Mouse (Mus musculus): Measurements from ENCODE around the gene Gdpd4. TPM values are rescaled to one million over a fixed set of nuclear protein-coding genes. Genes with fewer than 3 reads are reported as not detected.

The Gdpd4 gene
- polyA plus RNA-seq, 1 experiment from 2014 or later = not detected

DNA sequence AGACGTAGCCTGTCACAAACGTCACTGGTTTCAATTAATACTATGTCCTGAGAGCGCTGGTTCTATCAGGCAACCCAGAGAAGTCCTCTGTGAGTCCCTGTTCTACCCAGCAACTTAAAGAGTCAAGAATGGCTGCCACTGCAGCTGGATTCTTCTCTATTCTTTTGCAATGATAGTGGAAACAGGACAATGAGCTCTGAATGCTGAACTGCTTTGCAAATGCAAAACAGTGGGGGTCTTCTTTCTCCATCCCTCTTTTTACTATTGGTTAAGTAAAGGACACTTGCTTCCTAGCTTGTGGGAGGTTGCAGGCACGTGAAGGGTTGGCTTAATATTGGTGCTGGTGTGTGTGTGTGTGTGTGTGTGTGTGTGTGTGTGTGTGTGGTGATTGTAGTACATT is 52.7 kb downstream of the Gdpd4 start:
- ATAC-seq (replicated peaks; ENCODE audit: low FRiP score) (no peak), DNase-seq (ENCODE audit: low spot score) (no peak)
- H3K4me2 ChIP-seq (ENCODE audit: low read depth, low read length, severe bottlenecking) = no peak overlapping the region
- no peaks in the 10 kb centered on the region for H3K36me3 ChIP-seq (ENCODE audit: control insufficient read depth, insufficient read depth, low read length)
- H3K27ac ChIP-seq (ENCODE audit: low read depth, low read length) = no peak overlapping the region
- no peaks in the 10 kb centered on the region for H3K27me3 ChIP-seq (ENCODE audit: control insufficient read depth, insufficient read depth, low read length)
- no peaks in the 10 kb centered on the region for H3K4me1 ChIP-seq (replicated peaks; ENCODE audit: control insufficient read depth, insufficient read depth, low read length)
- no peak overlapping the region for H3K4me3 ChIP-seq (ENCODE audit: low read depth, low read length)
- no peak overlapping the region for H3K9ac ChIP-seq (ENCODE audit: low read length)
- 23% methylated on average over 4 of the region's 4 CpGs for WGBS
- no peaks in the 10 kb centered on the region for H3K9me3 ChIP-seq (ENCODE audit: control insufficient read depth, low read length)

- no peak overlapping the region for H3K27ac ChIP-seq (ENCODE audit: low read depth, low read length)
- H3K9ac ChIP-seq (ENCODE audit: low read length) = no peak overlapping the region
- DNase-seq (ENCODE audit: low spot score) = peak; percentile 66
- H3K4me3 ChIP-seq (ENCODE audit: low read depth, low read length) = no peak overlapping the region
- H3K27me3 ChIP-seq (ENCODE audit: control insufficient read depth, insufficient read depth, low read length) = no peaks in the 10 kb centered on the region
- ATAC-seq (replicated peaks; ENCODE audit: low FRiP score) = 0 out of 2 replicates have a peak, but pooled peaks have one; percentile 44
- H3K4me2 ChIP-seq (ENCODE audit: low read depth, low read length, severe bottlenecking) = no peak overlapping the region
- no peaks in the 10 kb centered on the region for H3K9me3 ChIP-seq (ENCODE audit: control insufficient read depth, low read length)
- H3K36me3 ChIP-seq (ENCODE audit: control insufficient read depth, insufficient read depth, low read length) = no peaks in the 10 kb centered on the region
- 29% methylated on average over 1 of the region's 1 CpGs for WGBS
- H3K4me1 ChIP-seq (replicated peaks; ENCODE audit: control insufficient read depth, insufficient read depth, low read length) = no peaks in the 10 kb centered on the region
These were observed 57.7 kb downstream of the Gdpd4 start for GRCm38 (mm10) chr7:97977463-97977862.

DNA sequence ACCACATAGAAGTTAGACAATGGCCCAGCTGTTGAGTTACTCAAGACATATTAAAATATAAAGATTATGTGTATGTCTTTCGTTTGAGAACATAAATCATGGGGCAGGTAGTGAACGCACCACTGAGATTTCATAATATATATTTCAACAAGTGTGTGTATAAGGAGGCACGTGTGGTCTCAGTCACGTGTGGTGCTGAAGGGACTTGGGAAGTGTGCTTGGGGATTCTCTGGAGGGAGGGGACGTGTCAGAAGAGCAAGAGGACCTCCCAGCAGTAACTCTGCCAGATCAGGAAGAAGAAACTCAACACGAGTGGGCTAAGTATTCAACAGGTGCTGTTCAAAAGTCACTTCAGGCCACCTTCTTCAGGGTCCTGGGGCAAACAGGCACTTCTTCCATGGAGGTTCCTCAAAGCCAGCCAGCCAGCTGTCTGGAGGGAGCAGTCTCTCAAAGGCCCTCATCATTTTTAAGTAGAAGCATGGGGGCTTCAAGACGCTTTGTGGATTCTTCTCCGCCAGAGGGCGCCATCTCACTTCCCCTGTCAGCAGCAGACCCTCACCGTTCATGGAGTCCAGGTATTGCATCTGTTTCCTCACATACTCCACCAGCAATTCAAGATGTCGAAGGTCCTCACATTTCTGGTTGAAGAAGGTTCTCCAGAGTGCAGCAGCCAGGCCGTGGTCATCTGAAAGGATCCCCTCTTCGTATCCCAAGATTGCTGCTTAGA is 64.5 kb downstream of the Gdpd4 start:
- peak; percentile 84 for DNase-seq (ENCODE audit: low spot score)
- H3K9ac ChIP-seq (ENCODE audit: low read length) = no peak overlapping the region
- no peak for ATAC-seq (replicated peaks; ENCODE audit: low FRiP score)
- no peaks in the 10 kb centered on the region for H3K9me3 ChIP-seq (ENCODE audit: control insufficient read depth, low read length)
- H3K4me2 ChIP-seq (ENCODE audit: low read depth, low read length, severe bottlenecking) = no peak overlapping the region
- H3K4me3 ChIP-seq (ENCODE audit: low read depth, low read length) = no peak overlapping the region
- 51% methylated on average over 13 of the region's 13 CpGs for WGBS
- no peaks in the 10 kb centered on the region for H3K36me3 ChIP-seq (ENCODE audit: control insufficient read depth, insufficient read depth, low read length)
- no peaks in the 10 kb centered on the region for H3K27me3 ChIP-seq (ENCODE audit: control insufficient read depth, insufficient read depth, low read length)
- H3K4me1 ChIP-seq (replicated peaks; ENCODE audit: control insufficient read depth, insufficient read depth, low read length) = no peaks in the 10 kb centered on the region
- no peak overlapping the region for H3K27ac ChIP-seq (ENCODE audit: low read depth, low read length)

DNA sequence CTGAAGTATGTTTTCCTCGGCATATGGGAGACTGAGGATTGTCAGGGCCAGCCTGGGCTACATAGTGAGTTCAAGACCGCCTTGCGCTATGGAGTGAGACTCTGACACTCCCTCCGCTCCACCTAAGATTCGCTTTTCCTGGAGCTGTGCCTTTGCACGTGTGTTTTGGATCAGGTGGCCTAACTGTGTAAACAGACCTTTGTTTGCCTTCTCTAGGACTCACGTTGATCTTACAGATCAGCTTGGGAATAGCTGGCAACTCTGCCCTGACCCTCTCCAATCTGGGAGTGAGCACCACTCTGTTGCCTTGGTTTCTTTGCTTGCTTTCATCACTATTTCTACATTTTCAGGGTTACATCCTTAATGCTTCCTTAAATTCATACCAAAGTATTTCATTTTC is 82.9 kb downstream of the Gdpd4 start:
- DNase-seq (ENCODE audit: low spot score) (no peak), ATAC-seq (replicated peaks; ENCODE audit: low FRiP score) (no peak)
- WGBS = 84% methylated on average over 7 of the region's 7 CpGs
- H3K27ac ChIP-seq (ENCODE audit: low read depth, low read length) = no peak overlapping the region
- H3K36me3 ChIP-seq (ENCODE audit: control insufficient read depth, insufficient read depth, low read length) = no peaks in the 10 kb centered on the region
- no peak overlapping the region for H3K4me2 ChIP-seq (ENCODE audit: low read depth, low read length, severe bottlenecking)
- no peak overlapping the region for H3K9ac ChIP-seq (ENCODE audit: low read length)
- H3K4me1 ChIP-seq (replicated peaks; ENCODE audit: control insufficient read depth, insufficient read depth, low read length) = no peaks in the 10 kb centered on the region
- no peak overlapping the region for H3K4me3 ChIP-seq (ENCODE audit: low read depth, low read length)
- H3K27me3 ChIP-seq (ENCODE audit: control insufficient read depth, insufficient read depth, low read length) = no peaks in the 10 kb centered on the region
- no peaks in the 10 kb centered on the region for H3K9me3 ChIP-seq (ENCODE audit: control insufficient read depth, low read length)

DNA sequence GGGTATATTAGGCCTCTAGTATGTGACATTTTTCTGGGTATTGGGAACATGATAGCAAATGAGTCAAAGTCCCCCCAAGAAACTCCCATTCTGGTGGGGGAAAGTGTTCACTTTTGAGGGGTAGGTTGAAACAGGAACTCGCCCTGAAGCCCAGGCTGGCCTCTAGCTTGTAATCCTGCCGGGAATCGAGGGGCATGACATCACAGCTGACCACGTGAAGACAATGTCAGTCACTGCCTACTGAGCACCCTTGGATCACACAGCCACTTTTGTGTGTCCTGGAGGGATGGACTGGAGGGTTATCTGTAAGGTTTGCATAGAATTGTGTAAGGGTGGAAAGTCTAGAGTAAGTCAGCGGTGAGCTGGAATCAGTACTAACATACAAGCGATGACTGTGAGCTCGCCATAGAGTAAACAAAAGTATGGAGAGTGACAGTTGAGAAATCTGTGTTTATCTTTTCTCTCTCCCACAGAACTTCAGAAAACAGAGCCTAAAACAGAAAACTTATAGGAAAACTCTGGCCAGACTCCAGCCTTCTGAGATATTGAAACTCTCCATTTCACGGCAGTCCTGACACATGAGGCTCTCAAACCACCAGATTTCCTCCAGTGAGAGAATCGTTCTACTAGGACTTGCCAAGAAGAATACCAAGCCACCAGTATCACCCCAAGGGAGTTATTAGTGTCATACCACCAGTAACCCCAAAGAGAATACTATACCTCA is 128.5 kb downstream of the Gdpd4 start:
- no peaks in the 10 kb centered on the region for H3K36me3 ChIP-seq (ENCODE audit: control insufficient read depth, insufficient read depth, low read length)
- no peak for ATAC-seq (replicated peaks; ENCODE audit: low FRiP score)
- WGBS = 84% methylated on average over 9 of the region's 9 CpGs

GRCm38 (mm10) chr7:98051980-98052379 is 132.2 kb downstream of the Gdpd4 start:
- H3K4me3 ChIP-seq (ENCODE audit: low read depth, low read length) = no peak overlapping the region
- no peak overlapping the region for H3K27ac ChIP-seq (ENCODE audit: low read depth, low read length)
- ATAC-seq (replicated peaks; ENCODE audit: low FRiP score) = no peak
- peak; percentile 84 for DNase-seq (ENCODE audit: low spot score)
- no peak overlapping the region for H3K9ac ChIP-seq (ENCODE audit: low read length)
- no peaks in the 10 kb centered on the region for H3K27me3 ChIP-seq (ENCODE audit: control insufficient read depth, insufficient read depth, low read length)
- WGBS = 19% methylated on average over 8 of the region's 8 CpGs
- no peaks in the 10 kb centered on the region for H3K4me1 ChIP-seq (replicated peaks; ENCODE audit: control insufficient read depth, insufficient read depth, low read length)
- H3K36me3 ChIP-seq (ENCODE audit: control insufficient read depth, insufficient read depth, low read length) = no peaks in the 10 kb centered on the region
- no peak overlapping the region for H3K4me2 ChIP-seq (ENCODE audit: low read depth, low read length, severe bottlenecking)
- no peaks in the 10 kb centered on the region for H3K9me3 ChIP-seq (ENCODE audit: control insufficient read depth, low read length)

More for the DNA sequence above, 128.5 kb downstream of the Gdpd4 start:
- Histone ChIP-seq H3K4me3 (ENCODE audit: low read depth, low read length) (no peak overlapping the region), H3K27ac (ENCODE audit: low read depth, low read length) (no peak overlapping the region), H3K4me1 (replicated peaks; ENCODE audit: control insufficient read depth, insufficient read depth, low read length) (no peaks in the 10 kb centered on the region), H3K4me2 (ENCODE audit: low read depth, low read length, severe bottlenecking) (no peak overlapping the region), H3K9me3 (ENCODE audit: control insufficient read depth, low read length) (no peaks in the 10 kb centered on the region), H3K9ac (ENCODE audit: low read length) (no peak overlapping the region), H3K27me3 (ENCODE audit: control insufficient read depth, insufficient read depth, low read length) (no peaks in the 10 kb centered on the region)
- DNase-seq (ENCODE audit: low spot score) = no peak

GRCm38 (mm10) chr7:98054461-98054860 is 134.7 kb downstream of the Gdpd4 start:
- ATAC-seq (replicated peaks; ENCODE audit: low FRiP score) = no peak
- Histone ChIP-seq H3K4me2 (ENCODE audit: low read depth, low read length, severe bottlenecking) (no peak overlapping the region), H3K27ac (ENCODE audit: low read depth, low read length) (no peak overlapping the region), H3K9ac (ENCODE audit: low read length) (no peak overlapping the region), H3K9me3 (ENCODE audit: control insufficient read depth, low read length) (no peaks in the 10 kb centered on the region), H3K36me3 (ENCODE audit: control insufficient read depth, insufficient read depth, low read length) (no peaks in the 10 kb centered on the region), H3K4me3 (ENCODE audit: low read depth, low read length) (no peak overlapping the region), H3K27me3 (ENCODE audit: control insufficient read depth, insufficient read depth, low read length) (no peaks in the 10 kb centered on the region), H3K4me1 (replicated peaks; ENCODE audit: control insufficient read depth, insufficient read depth, low read length) (no peaks in the 10 kb centered on the region)
- 90% methylated on average over 9 of the region's 9 CpGs for WGBS
- no peak for DNase-seq (ENCODE audit: low spot score)

- Histone ChIP-seq H3K27ac (ENCODE audit: low read depth, low read length) (no peak overlapping the region), H3K4me1 (replicated peaks; ENCODE audit: control insufficient read depth, insufficient read depth, low read length) (no peaks in the 10 kb centered on the region), H3K36me3 (ENCODE audit: control insufficient read depth, insufficient read depth, low read length) (no peaks in the 10 kb centered on the region), H3K9me3 (ENCODE audit: control insufficient read depth, low read length) (no peaks in the 10 kb centered on the region), H3K4me3 (ENCODE audit: low read depth, low read length) (no peak overlapping the region), H3K4me2 (ENCODE audit: low read depth, low read length, severe bottlenecking) (no peak overlapping the region), H3K27me3 (ENCODE audit: control insufficient read depth, insufficient read depth, low read length) (no peaks in the 10 kb centered on the region), H3K9ac (ENCODE audit: low read length) (no peak overlapping the region)
- ATAC-seq (replicated peaks; ENCODE audit: low FRiP score) (no peak), DNase-seq (ENCODE audit: low spot score) (no peak)
- 88% methylated on average over 8 of the region's 8 CpGs for WGBS
These were observed 135.2 kb downstream of the Gdpd4 start for GRCm38 (mm10) chr7:98054942-98055341.

GRCm38 (mm10) chr7:98066229-98066628 is 146.5 kb downstream of the Gdpd4 start:
- no peak for DNase-seq (ENCODE audit: low spot score)
- no peak for ATAC-seq (replicated peaks; ENCODE audit: low FRiP score)
- Histone ChIP-seq H3K4me1 (replicated peaks; ENCODE audit: control insufficient read depth, insufficient read depth, low read length) (no peaks in the 10 kb centered on the region), H3K4me3 (ENCODE audit: low read depth, low read length) (no peak overlapping the region), H3K9ac (ENCODE audit: low read length) (no peak overlapping the region), H3K27me3 (ENCODE audit: control insufficient read depth, insufficient read depth, low read length) (no peaks in the 10 kb centered on the region), H3K9me3 (ENCODE audit: control insufficient read depth, low read length) (no peaks in the 10 kb centered on the region), H3K27ac (ENCODE audit: low read depth, low read length) (no peak overlapping the region), H3K4me2 (ENCODE audit: low read depth, low read length, severe bottlenecking) (no peak overlapping the region), H3K36me3 (ENCODE audit: control insufficient read depth, insufficient read depth, low read length) (no peaks in the 10 kb centered on the region)
- WGBS = 87% methylated on average over 11 of the region's 11 CpGs
